Mouse (Mus musculus): Measurements from ENCODE around the gene Rab40c. TPM values are rescaled to one million over a fixed set of nuclear protein-coding genes. Genes with fewer than 3 reads are reported as not detected.

Rab40c gene
- polyA plus RNA-seq, 1 experiment: 43.4 TPM

- 72% methylated on average over 4 of the region's 4 CpGs for WGBS
- Histone ChIP-seq H3K4me1 (ENCODE audit: control insufficient read depth, insufficient read depth, insufficient read length, low read length) (no peaks in the 10 kb centered on the region), H3K4me3 (ENCODE audit: low read depth, low read length) (no peak overlapping the region), H3K27ac (ENCODE audit: insufficient read depth, low read depth, low read length) (no peak overlapping the region), H3K36me3 (ENCODE audit: control insufficient read depth, insufficient read depth, low read length) (peaks cover 30% of the 10 kb centered on the region), H3K27me3 (ENCODE audit: control insufficient read depth, insufficient read depth, low read length) (no peaks in the 10 kb centered on the region)
- TF ChIP-seq CTCF (IDR thresholded peaks at IDR 0.05; ENCODE audit: extremely low read depth, insufficient read length, insufficient replicate concordance, low read depth, low read length) (no peak), POLR2A (IDR thresholded peaks at IDR 0.05; ENCODE audit: low read depth, low read length) (no peak)
Observed at GRCm38 (mm10) chr17:25885636-25886035, 33.9 kb downstream of the Rab40c start.

GRCm38 (mm10) chr17:25883824-25884223 is 35.7 kb downstream of the Rab40c start:
- no peaks in the 10 kb centered on the region for H3K27me3 ChIP-seq (ENCODE audit: control insufficient read depth, insufficient read depth, low read length)
- no peak overlapping the region for H3K4me3 ChIP-seq (ENCODE audit: low read depth, low read length)
- TF ChIP-seq CTCF (IDR thresholded peaks at IDR 0.05; ENCODE audit: extremely low read depth, insufficient read length, insufficient replicate concordance, low read depth, low read length) (no peak), POLR2A (IDR thresholded peaks at IDR 0.05; ENCODE audit: low read depth, low read length) (no peak)
- H3K4me1 ChIP-seq (ENCODE audit: control insufficient read depth, insufficient read depth, insufficient read length, low read length): peaks cover 2% of the 10 kb centered on the region
- WGBS: 93% methylated on average over 3 of the region's 3 CpGs
- H3K27ac ChIP-seq (ENCODE audit: insufficient read depth, low read depth, low read length): no peak overlapping the region
- peaks cover 26% of the 10 kb centered on the region for H3K36me3 ChIP-seq (ENCODE audit: control insufficient read depth, insufficient read depth, low read length)

- TF ChIP-seq CTCF (IDR thresholded peaks at IDR 0.05; ENCODE audit: extremely low read depth, insufficient read length, insufficient replicate concordance, low read depth, low read length): no peak
- Histone ChIP-seq H3K4me3 (ENCODE audit: low read depth, low read length) (no peak overlapping the region), H3K27ac (ENCODE audit: insufficient read depth, low read depth, low read length) (no peak overlapping the region), H3K36me3 (ENCODE audit: control insufficient read depth, insufficient read depth, low read length) (peaks cover 26% of the 10 kb centered on the region), H3K27me3 (ENCODE audit: control insufficient read depth, insufficient read depth, low read length) (no peaks in the 10 kb centered on the region), H3K4me1 (ENCODE audit: control insufficient read depth, insufficient read depth, insufficient read length, low read length) (peaks cover 3% of the 10 kb centered on the region)
- WGBS: 89% methylated on average over 8 of the region's 8 CpGs
Observed at GRCm38 (mm10) chr17:25883268-25883667, 36.3 kb downstream of the Rab40c start.

- Histone ChIP-seq H3K27me3 (ENCODE audit: control insufficient read depth, insufficient read depth, low read length) (no peaks in the 10 kb centered on the region), H3K4me3 (ENCODE audit: low read depth, low read length) (no peak overlapping the region), H3K27ac (ENCODE audit: insufficient read depth, low read depth, low read length) (no peak overlapping the region), H3K36me3 (ENCODE audit: control insufficient read depth, insufficient read depth, low read length) (peaks cover 31% of the 10 kb centered on the region), H3K4me1 (ENCODE audit: control insufficient read depth, insufficient read depth, insufficient read length, low read length) (peaks cover 3% of the 10 kb centered on the region)
- WGBS: 73% methylated on average over 5 of the region's 5 CpGs
- no peak for TF ChIP-seq POLR2A (IDR thresholded peaks at IDR 0.05; ENCODE audit: low read depth, low read length)
- no peak for TF ChIP-seq CTCF (IDR thresholded peaks at IDR 0.05; ENCODE audit: extremely low read depth, insufficient read length, insufficient replicate concordance, low read depth, low read length)
Observed at GRCm38 (mm10) chr17:25882306-25882705, 37.2 kb downstream of the Rab40c start.

- no peak overlapping the region for H3K27ac ChIP-seq (ENCODE audit: insufficient read depth, low read depth, low read length)
- 76% methylated on average over 4 of the region's 4 CpGs for WGBS
- H3K4me3 ChIP-seq (ENCODE audit: low read depth, low read length): no peak overlapping the region
- H3K36me3 ChIP-seq (ENCODE audit: control insufficient read depth, insufficient read depth, low read length): peaks cover 31% of the 10 kb centered on the region
- H3K4me1 ChIP-seq (ENCODE audit: control insufficient read depth, insufficient read depth, insufficient read length, low read length): peaks cover 3% of the 10 kb centered on the region
- no peaks in the 10 kb centered on the region for H3K27me3 ChIP-seq (ENCODE audit: control insufficient read depth, insufficient read depth, low read length)
- no peak for TF ChIP-seq CTCF (IDR thresholded peaks at IDR 0.05; ENCODE audit: extremely low read depth, insufficient read length, insufficient replicate concordance, low read depth, low read length)
Observed at GRCm38 (mm10) chr17:25881691-25882090, 37.8 kb downstream of the Rab40c start.

- no peaks in the 10 kb centered on the region for H3K27me3 ChIP-seq (ENCODE audit: control insufficient read depth, insufficient read depth, low read length)
- H3K36me3 ChIP-seq (ENCODE audit: control insufficient read depth, insufficient read depth, low read length): peaks cover 31% of the 10 kb centered on the region
- WGBS: 50% methylated on average over 5 of the region's 5 CpGs
- H3K27ac ChIP-seq (ENCODE audit: insufficient read depth, low read depth, low read length): no peak overlapping the region
- H3K4me1 ChIP-seq (ENCODE audit: control insufficient read depth, insufficient read depth, insufficient read length, low read length): peaks cover 7% of the 10 kb centered on the region
- H3K4me3 ChIP-seq (ENCODE audit: low read depth, low read length): no peak overlapping the region
- TF ChIP-seq POLR2A (IDR thresholded peaks at IDR 0.05; ENCODE audit: low read depth, low read length) (no peak), CTCF (IDR thresholded peaks at IDR 0.05; ENCODE audit: extremely low read depth, insufficient read length, insufficient replicate concordance, low read depth, low read length) (no peak)
Observed at GRCm38 (mm10) chr17:25880913-25881641, 38.5 kb downstream of the Rab40c start.

- Histone ChIP-seq H3K4me3 (ENCODE audit: low read depth, low read length) (no peak within 1 kb of the TSS), H3K36me3 (ENCODE audit: control insufficient read depth, insufficient read depth, low read length) (peaks cover 31% of the 10 kb centered on the region), H3K27ac (ENCODE audit: insufficient read depth, low read depth, low read length) (no peak within 1 kb of the TSS), H3K27me3 (ENCODE audit: control insufficient read depth, insufficient read depth, low read length) (no peaks in the 10 kb centered on the region), H3K4me1 (ENCODE audit: control insufficient read depth, insufficient read depth, insufficient read length, low read length) (peaks cover 10% of the 10 kb centered on the region)
- TF ChIP-seq POLR2A (IDR thresholded peaks at IDR 0.05; ENCODE audit: low read depth, low read length) (no peak; the same call in 1 of the 2 replicates), CTCF (IDR thresholded peaks at IDR 0.05; ENCODE audit: extremely low read depth, insufficient read length, insufficient replicate concordance, low read depth, low read length) (no peak)
- 50% methylated on average over 5 of the region's 5 CpGs for WGBS
Observed at GRCm38 (mm10) chr17:25880196-25880910, 39.2 kb downstream of the Rab40c start, which contains the start of gene Wfikkn1. Gene Wfikkn1 (minus strand): TSS chr17:25880858.
